Mouse (Mus musculus) cerebellum, adult 9-10 months (tissue): ENCODE data around the gene Olfr803.

Experiments used
- DNase-seq: peaks from one replicate; pipeline ENCODE4 v3.0.0; 2022

Olfr803 gene

GRCm38 (mm10) chr10:129694186-129694585 is at the start of gene Olfr803:
Gene Olfr803 (minus strand): TSS chr10:129694286.
- no peak for DNase-seq

DNA sequence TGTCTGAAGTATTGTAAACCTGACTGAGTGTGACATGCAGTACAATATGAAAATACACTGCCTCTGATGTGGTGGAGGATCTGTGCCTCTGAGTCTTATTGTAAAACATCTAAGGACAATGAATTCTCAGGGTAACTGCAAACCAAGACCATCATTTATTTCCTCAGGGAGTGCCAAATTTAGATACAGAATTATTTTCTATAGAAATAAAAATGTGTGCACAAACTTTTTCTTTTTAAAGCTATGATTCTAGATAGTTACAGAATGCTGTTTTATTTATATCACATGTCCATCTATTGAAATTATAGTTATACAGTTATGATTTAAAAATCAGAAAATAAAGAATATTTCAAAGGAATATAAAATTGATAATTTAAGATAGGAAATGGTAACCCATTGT is 47.7 kb upstream of the Olfr803 start, which contains the start of gene Olfr806:
Gene Olfr806 (minus strand): TSS at position 101 of the 400 bp plus-strand sequence.
- DNase-seq = no peak

DNA sequence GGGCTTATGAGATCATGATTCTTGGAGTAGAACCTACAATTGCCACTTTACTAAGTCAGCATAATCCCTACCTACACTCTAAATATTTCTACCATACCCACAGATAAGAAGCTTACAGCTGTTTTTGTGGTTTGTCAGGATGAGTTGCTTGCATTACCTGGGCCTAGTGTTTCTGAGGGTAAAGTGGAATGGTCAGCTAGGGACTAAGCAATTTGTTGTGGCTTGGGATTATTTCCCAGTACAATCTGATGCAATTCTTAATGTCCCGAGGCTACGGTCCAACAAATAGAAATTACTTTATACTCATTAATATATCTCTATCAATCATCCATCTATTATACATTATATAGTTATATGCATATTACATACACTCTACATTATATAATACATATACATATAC is 35.2 kb upstream of the Olfr803 start, which contains the start of gene Olfr805:
Gene Olfr805 (minus strand): TSS at position 101 of the 400 bp plus-strand sequence.
- DNase-seq = no peak

GRCm38 (mm10) chr10:129702910-129703309 is 8.8 kb upstream of the Olfr803 start, which contains the start of gene Olfr804:
Gene Olfr804 (plus strand): TSS chr10:129703210.
- no peak for DNase-seq

- DNase-seq = no peak
These were observed 6.0 kb downstream of the Olfr803 start, which contains the start of gene Olfr802 for GRCm38 (mm10) chr10:129688069-129688468. Gene Olfr802 (minus strand): TSS chr10:129688169.

GRCm38 (mm10) chr10:129673765-129674164 is 20.3 kb downstream of the Olfr803 start, which contains the start of gene Olfr801:
Gene Olfr801 (minus strand): TSS chr10:129673865.
- no peak for DNase-seq

DNA sequence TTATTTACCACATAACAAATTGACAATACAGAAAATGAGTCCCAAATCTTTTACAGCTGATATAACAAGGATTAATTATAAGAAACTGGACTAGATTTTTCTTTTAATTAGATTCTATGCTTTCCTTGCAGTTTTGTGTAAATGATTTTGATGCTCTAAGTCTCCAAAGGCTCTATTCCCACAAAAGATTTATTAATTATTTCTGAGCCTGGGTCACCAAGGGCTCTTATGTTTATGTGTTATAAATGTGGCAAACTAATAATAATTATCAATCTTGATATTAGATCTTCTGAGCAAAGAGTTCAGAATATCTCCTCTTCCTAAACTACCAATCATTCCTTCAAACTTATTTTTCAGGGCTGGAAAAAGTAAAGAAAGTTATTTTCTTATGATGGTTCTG is 36.7 kb downstream of the Olfr803 start, which contains the start of gene Olfr800:
Gene Olfr800 (plus strand): TSS at position 301 of the 400 bp plus-strand sequence.
- DNase-seq = no peak

DNA sequence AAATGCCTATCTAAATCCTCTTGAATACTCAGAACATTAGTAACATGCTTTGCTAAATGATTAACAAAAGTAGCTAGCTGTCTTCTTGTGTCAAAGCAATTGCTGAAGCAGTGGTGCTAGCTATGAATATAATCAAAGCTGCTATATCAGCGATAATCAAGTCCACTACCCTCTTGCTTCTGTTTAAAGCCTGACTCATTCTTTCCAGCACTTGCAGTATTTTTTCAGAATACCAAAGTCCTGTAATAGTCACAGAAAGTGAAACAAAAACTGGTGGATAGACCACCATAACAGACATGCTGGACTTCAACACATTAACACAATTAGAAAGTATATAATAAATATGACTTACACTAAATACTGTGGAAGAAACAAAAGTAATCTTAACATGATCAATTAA is 42.3 kb downstream of the Olfr803 start:
- DNase-seq = no peak
